Mouse (Mus musculus) thymus, adult 2 months (tissue): ENCODE measurements at regions not wholly inside any gene's neighbourhood (a gene's known extent, or its start where the extent isn't known, plus 50 kb on each side); places are given as distances from the start of the nearest gene placed in this dataset.

Experiments used
- CTCF ChIP-seq: fragments of 200-500 bp; IDR thresholded peaks from 2 replicates; pipeline ENCODE4 v1.5.1; 2012; ENCODE audit warnings: mild to moderate bottlenecking, control low read depth, low read length, moderate library complexity, borderline replicate concordance; ENCODE audit not compliant: control insufficient read depth, poor library complexity, insufficient read depth; ENCODE audit errors: extremely low read depth
- POLR2A ChIP-seq: fragments of 200-500 bp; IDR thresholded peaks from 2 replicates; pipeline ENCODE4 v1.6.1; 2012; ENCODE audit warnings: mild to moderate bottlenecking, low read length, control low read depth, moderate library complexity; ENCODE audit not compliant: control insufficient read depth, poor library complexity, insufficient read depth; ENCODE audit errors: extremely low read depth

- TF ChIP-seq CTCF = no peak
- TF ChIP-seq POLR2A = no peak
These were observed 241.2 kb upstream of the Tac1 start for GRCm38 (mm10) chr6:7313496-7313895.
